Mouse (Mus musculus) cerebellum, postnatal 4 days (tissue): Measurements from ENCODE around the gene Gm9125.
"Not testable (repeated sequence)": the region's sequence is repeated elsewhere in the genome, so short reads cannot be mapped to it uniquely, and the experiment has no call there.

Experiments
- DNase-seq, 2 experiments: peaks; one replicate each; pipeline ENCODE4 v3.0.0; 2022; ENCODE audit warnings: low spot score in 2 of 2, mixed read lengths in 1 of 2

The Gm9125 gene

DNA sequence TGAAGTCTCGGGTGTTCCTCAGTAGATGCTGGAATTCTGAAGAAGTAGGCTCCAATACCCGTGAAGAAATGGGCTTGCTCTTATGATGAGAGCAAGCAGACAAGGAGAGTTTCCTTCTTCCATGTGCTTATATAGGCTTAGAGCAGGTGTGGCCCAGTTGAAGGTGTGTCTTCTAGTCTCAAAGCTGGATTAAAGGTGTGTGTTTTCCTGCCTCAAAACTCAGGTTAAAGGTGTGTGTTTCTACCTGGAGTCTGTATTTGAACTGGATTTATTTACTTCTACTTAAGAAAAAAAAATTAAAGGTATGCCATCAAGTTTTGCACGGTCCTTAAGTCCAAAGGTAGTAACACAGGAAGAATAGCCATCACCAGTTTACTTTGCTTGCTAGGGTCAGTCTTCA lies at the start of gene Gm9125:
Gene Gm9125 (minus strand): TSS at position 101 of the 400 bp plus-strand sequence.
- DNase-seq, result not testable (repeated sequence)

GRCm38 (mm10) chr3:94072544-94072943 lies 17.9 kb upstream of the Gm9125 start, which contains the start of gene Gm10697:
Gene Gm10697 (minus strand): TSS chr3:94072644.
- not testable (repeated sequence) for DNase-seq

GRCm38 (mm10) chr3:94049566-94050121 lies 5.0 kb downstream of the Gm9125 start:
- DNase-seq, result not testable (repeated sequence)

GRCm38 (mm10) chr3:94038241-94038640 lies 16.4 kb downstream of the Gm9125 start:
- DNase-seq, result not testable (repeated sequence)

- not testable (repeated sequence) for DNase-seq
Observed at GRCm38 (mm10) chr3:94034400-94034799, 20.3 kb downstream of the Gm9125 start.
